Mouse (Mus musculus) ES-CJ7 (cell line): ENCODE data around the gene Gm29644.
"Not testable (repeated sequence)": the region's sequence is repeated elsewhere in the genome, so short reads cannot be mapped to it uniquely, and the experiment has no call there.

Source experiments
- DNase-seq: peaks from one replicate; pipeline ENCODE4 v3.0.0; 2011; ENCODE audit warnings: low read depth, low spot score

Gm29644 gene

DNA sequence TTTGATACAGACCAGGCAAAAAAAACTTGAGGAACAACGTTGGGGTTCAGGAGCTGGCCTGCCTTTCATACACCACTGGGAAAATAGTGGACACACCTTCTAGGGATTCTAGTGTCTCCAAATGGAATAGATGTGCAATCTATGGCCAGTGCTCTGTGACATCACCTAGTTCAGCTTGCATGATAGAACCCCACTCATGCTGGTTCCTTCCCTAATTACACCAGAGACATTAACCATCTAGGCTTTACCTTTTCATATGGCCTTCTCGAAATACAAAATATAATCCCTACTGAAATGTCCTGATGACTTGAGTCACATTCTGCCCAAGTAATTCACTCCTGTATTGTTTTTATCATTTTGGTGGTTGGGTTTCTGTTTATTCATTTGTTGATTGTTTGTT is at the start of gene Gm29644, which contains the start of gene Gm29423:
Gene Gm29644 (minus strand): TSS at position 157 of the 400 bp plus-strand sequence.
Gene Gm29423 (minus strand): TSS at position 101 of the 400 bp plus-strand sequence.
- DNase-seq: not testable (repeated sequence)

- DNase-seq: not testable (repeated sequence)
These were observed 29.6 kb downstream of the Gm29644 start, which contains the start of gene Gm21118 for GRCm38 (mm10) chrY:70273542-70273941. TSS of gene Gm21118 (minus strand) at chrY:70273642.
